Mouse (Mus musculus) MEL (cell line): ENCODE data around the gene Accsl. TPM values are rescaled to one million over a fixed set of nuclear protein-coding genes. Genes with fewer than 3 reads are reported as not detected.

Experiments used
- DNase-seq: peaks from one replicate; pipeline ENCODE4 v3.0.0; 2011; ENCODE audit warnings: low read depth, low spot score
- H3K27ac ChIP-seq: 2 replicates; pipeline ENCODE4 v1.5.1; 2012; ENCODE audit warnings: low read depth, mild to moderate bottlenecking, control low read depth, low read length, moderate library complexity; ENCODE audit not compliant: control insufficient read depth
- H3K27me3 ChIP-seq, 2 experiments: fragments of 150-350 bp in 1 of 2; sonication (generic) in 1 of 2; 2 replicates each; pipeline ENCODE4 v1.6.1; 2012; ENCODE audit warnings: low read length in 2 of 2, mild to moderate bottlenecking in 2 of 2, improper control_type of control experiment in 1 of 2, moderate library complexity in 1 of 2; ENCODE audit not compliant: insufficient read depth in 2 of 2, control insufficient read depth in 1 of 2
- H3K36me3 ChIP-seq, 2 experiments: 2 replicates each; pipeline ENCODE4 v1.6.1; 2012 to 2014; ENCODE audit warnings: low read length in 2 of 2, improper control_type of control experiment in 1 of 2, inconsistent platforms in 1 of 2, mild to moderate bottlenecking in 1 of 2; ENCODE audit not compliant: insufficient read depth in 2 of 2, control insufficient read depth in 1 of 2
- H3K4me1 ChIP-seq, 2 experiments: fragments of 150-350 bp in 1 of 2; sonication (generic) in 1 of 2; 2 replicates each; pipeline ENCODE4 v1.6.1; 2012; ENCODE audit warnings: low read length in 2 of 2, improper control_type of control experiment in 1 of 2, mild to moderate bottlenecking in 1 of 2; ENCODE audit not compliant: insufficient read depth in 2 of 2, control insufficient read depth in 1 of 2
- H3K4me3 ChIP-seq, 2 experiments: fragments of 150-350 bp in 1 of 2; sonication (generic) in 1 of 2; 2 replicates each; pipeline ENCODE4 v1.5.1; 2012; ENCODE audit warnings: low read depth in 2 of 2, low read length in 2 of 2, mild to moderate bottlenecking in 2 of 2, moderate library complexity in 2 of 2, control low read depth in 1 of 2, improper control_type of control experiment in 1 of 2; ENCODE audit not compliant: control insufficient read depth in 1 of 2, insufficient read depth in 1 of 2
- H3K79me2 ChIP-seq: 2 replicates; pipeline ENCODE4 v1.6.1; 2012; ENCODE audit warnings: mild to moderate bottlenecking, low read length, moderate library complexity; ENCODE audit not compliant: control insufficient read depth, poor library complexity, insufficient read depth
- H3K9ac ChIP-seq: 2 replicates; pipeline ENCODE4 v1.6.1; 2012; ENCODE audit warnings: low read depth, mild to moderate bottlenecking, control low read depth, low read length, moderate library complexity; ENCODE audit not compliant: control insufficient read depth, poor library complexity, severe bottlenecking
- H3K9me3 ChIP-seq: fragments of 150-350 bp; sonication (generic); replicated peaks from 2 replicates; pipeline ENCODE4 v1.6.1; 2012; ENCODE audit warnings: mild to moderate bottlenecking, low read length, improper control_type of control experiment, moderate library complexity; ENCODE audit not compliant: insufficient read depth
- BHLHE40 ChIP-seq: IDR thresholded peaks from 2 replicates; pipeline ENCODE4 v1.6.1; 2012; ENCODE audit warnings: low read depth, mild to moderate bottlenecking, inconsistent platforms, low read length, improper control_type of control experiment, borderline replicate concordance
- CTCF ChIP-seq, 3 experiments: IDR thresholded peaks in 2 of 3; conservative IDR thresholded peaks in 1 of 3; 2 replicates each; pipeline ENCODE4 v1.5.1; 2011 to 2012; ENCODE audit warnings: low read length in 3 of 3, low read depth in 2 of 3, mild to moderate bottlenecking in 2 of 3, improper control_type of control experiment in 1 of 3, inconsistent platforms in 1 of 3, mixed read lengths in 1 of 3, moderate library complexity in 1 of 3; ENCODE audit not compliant: control insufficient read depth in 1 of 3, insufficient read depth in 1 of 3, poor library complexity in 1 of 3, severe bottlenecking in 1 of 3
- GABPA ChIP-seq: IDR thresholded peaks from 2 replicates; pipeline ENCODE4 v1.6.1; 2012; ENCODE audit warnings: low read depth, mild to moderate bottlenecking, inconsistent platforms, low read length, improper control_type of control experiment, moderate library complexity
- JUND ChIP-seq: IDR thresholded peaks from 2 replicates; pipeline ENCODE4 v1.6.1; 2011; ENCODE audit warnings: low read depth, mild to moderate bottlenecking, improper control_type of control experiment, low read length
- KAT2A ChIP-seq: conservative IDR thresholded peaks from 2 replicates; pipeline ENCODE4 v1.6.1; 2012; ENCODE audit warnings: low read depth, low read length, improper control_type of control experiment, inconsistent platforms
- MAFK ChIP-seq: IDR thresholded peaks from 2 replicates; pipeline ENCODE4 v1.6.1; 2011; ENCODE audit warnings: low read depth, mild to moderate bottlenecking, low read length, improper control_type of control experiment, borderline replicate concordance
- MAX ChIP-seq: IDR thresholded peaks from 2 replicates; pipeline ENCODE4 v1.6.1; 2011; ENCODE audit warnings: low read length, improper control_type of control experiment
- MXI1 ChIP-seq: IDR thresholded peaks from 2 replicates; pipeline ENCODE4 v1.6.1; 2011; ENCODE audit warnings: mild to moderate bottlenecking, low read depth, low read length, improper control_type of control experiment
- NRF1 ChIP-seq: IDR thresholded peaks from 2 replicates; pipeline ENCODE4 v1.6.1; 2014; ENCODE audit warnings: low read depth, mild to moderate bottlenecking, inconsistent platforms, low read length, improper control_type of control experiment, moderate library complexity; ENCODE audit not compliant: poor library complexity, insufficient read depth, severe bottlenecking
- POLR2A ChIP-seq, 2 experiments: IDR thresholded peaks; 2 replicates each; pipeline ENCODE4 v1.6.1; 2011 to 2012; ENCODE audit warnings: low read length in 2 of 2, mild to moderate bottlenecking in 2 of 2, control low read depth in 1 of 2, improper control_type of control experiment in 1 of 2, low read depth in 1 of 2, moderate library complexity in 1 of 2; ENCODE audit not compliant: control insufficient read depth in 1 of 2, insufficient read depth in 1 of 2, poor library complexity in 1 of 2
- POLR2AphosphoS5 ChIP-seq: IDR thresholded peaks from 2 replicates; pipeline ENCODE4 v1.6.1; 2012; ENCODE audit warnings: low read depth, borderline replicate concordance, mild to moderate bottlenecking, inconsistent platforms, low read length, moderate library complexity, mixed read lengths
- RCOR1 ChIP-seq: IDR thresholded peaks from 2 replicates; pipeline ENCODE4 v1.6.1; 2012; ENCODE audit warnings: low read depth, mild to moderate bottlenecking, inconsistent platforms, low read length, improper control_type of control experiment
- TBP ChIP-seq: IDR thresholded peaks from 2 replicates; pipeline ENCODE4 v1.8.0; 2011; ENCODE audit warnings: low read depth, low read length, improper control_type of control experiment
- UBTF ChIP-seq: IDR thresholded peaks from 2 replicates; pipeline ENCODE4 v1.6.1; 2012; ENCODE audit warnings: low read depth, mild to moderate bottlenecking, inconsistent platforms, low read length, improper control_type of control experiment, moderate library complexity, borderline replicate concordance; ENCODE audit not compliant: insufficient read depth
- USF2 ChIP-seq, 2 experiments: IDR thresholded peaks; 2 replicates each; pipeline ENCODE4 v1.6.1; 2011 to 2012; ENCODE audit warnings: improper control_type of control experiment in 2 of 2, low read length in 2 of 2, borderline replicate concordance in 1 of 2, inconsistent platforms in 1 of 2, low read depth in 1 of 2, mild to moderate bottlenecking in 1 of 2; ENCODE audit not compliant: insufficient read depth in 1 of 2
- polyA plus RNA-seq, 2 experiments: library from polyadenylated mRNA; stranded (reverse) in 1 of 2; unstranded in 1 of 2; fragments of >175 nt in 1 of 2; fragments of >200 nt in 1 of 2; gene quantifications; 2 replicates each; pipeline versions ENCODE4 v1.2.1 to v1.2.4; 2012; ENCODE audit warnings: low replicate concordance in 2 of 2, low read depth in 1 of 2; ENCODE audit not compliant: insufficient read length in 2 of 2, insufficient read depth in 1 of 2, missing spikeins in 1 of 2
- total RNA-seq: library from RNA; depleted of rRNA; stranded (reverse); fragments of 300-350 nt; gene quantifications from 2 replicates; pipeline ENCODE4 v1.2.3, GENCODE M21; 2012

Gene Accsl
- total and polyA plus RNA-seq, 3 experiments, result not detected

DNA sequence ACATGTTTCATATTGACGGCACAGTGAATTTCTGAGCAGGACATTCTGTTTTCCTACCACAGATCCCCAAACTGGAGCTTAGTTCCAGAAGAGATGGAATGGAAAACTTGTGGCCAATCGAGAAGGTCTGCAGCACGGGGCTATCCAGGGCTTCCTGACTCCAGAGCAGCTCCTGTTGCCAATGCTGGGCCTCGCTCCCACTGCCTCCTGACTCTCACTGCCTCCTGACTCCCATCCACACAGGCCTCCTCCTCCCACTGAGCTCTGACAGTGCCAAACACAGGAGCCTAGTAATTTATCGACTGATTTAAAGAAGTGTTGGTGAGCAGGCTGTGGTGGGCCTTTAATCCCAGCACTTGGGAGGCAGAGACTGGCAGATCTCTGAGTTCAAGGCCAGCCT is 60.9 kb downstream of the Accsl start:
- Histone ChIP-seq H3K27me3 (no peaks in the 10 kb centered on the region), H3K9me3 (no peaks in the 10 kb centered on the region), H3K4me3 (no peak overlapping the region), H3K4me1 (peaks cover 4 to 6% of the 10 kb centered on the region in 2 experiments), H3K36me3 (peaks cover 3 to 9% of the 10 kb centered on the region in 2 experiments; a peak in 3 of 4 replicates), H3K79me2 (no peaks in the 10 kb centered on the region), H3K9ac (no peak overlapping the region), H3K27ac (no peak overlapping the region)
- DNase-seq, result no peak
- no peak for TF ChIP-seq MAX
- no peak for TF ChIP-seq CTCF (IDR thresholded peaks at IDR 0.05 in 2 of 3, conservative IDR thresholded peaks at IDR 0.05 in 1 of 3; ENCODE audit: control insufficient read depth in 1 of 3, insufficient read depth in 1 of 3, low read depth in 2 of 3, low read length in 3 of 3, poor library complexity in 1 of 3, severe bottlenecking in 1 of 3)
- no peak for TF ChIP-seq TBP
- no peak for TF ChIP-seq POLR2AphosphoS5
- TF ChIP-seq UBTF, result no peak
- no peak for TF ChIP-seq GABPA
- TF ChIP-seq USF2 (IDR thresholded peaks at IDR 0.05; ENCODE audit: borderline replicate concordance in 1 of 2, insufficient read depth in 1 of 2, low read depth in 1 of 2, low read length in 2 of 2), result no peak
- no peak for TF ChIP-seq MXI1
- TF ChIP-seq JUND, result no peak
- TF ChIP-seq RCOR1, result no peak
- TF ChIP-seq KAT2A, result no peak
- no peak for TF ChIP-seq POLR2A (IDR thresholded peaks at IDR 0.05; ENCODE audit: control insufficient read depth in 1 of 2, insufficient read depth in 1 of 2, low read depth in 1 of 2, low read length in 2 of 2, poor library complexity in 1 of 2)

DNA sequence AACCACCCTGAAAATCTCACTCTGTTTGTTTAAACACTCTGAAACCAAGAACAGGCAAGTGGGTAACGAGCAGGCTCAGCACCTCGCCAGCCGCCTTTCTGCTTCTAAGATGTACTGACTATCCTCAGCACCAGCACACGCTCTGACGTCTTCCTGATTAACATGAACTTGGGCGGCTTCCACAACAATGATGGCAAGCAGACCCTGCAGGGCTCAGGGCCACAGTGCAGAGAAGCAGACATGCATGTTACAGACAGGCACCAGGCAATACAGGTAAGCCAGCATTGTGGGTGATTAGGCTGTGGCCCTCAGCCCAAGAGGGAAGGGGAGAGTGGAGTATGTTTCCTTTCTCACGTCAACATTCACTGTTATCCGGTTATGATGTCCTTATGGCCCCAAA is 61.5 kb downstream of the Accsl start:
- H3K79me2 ChIP-seq, result no peaks in the 10 kb centered on the region
- TF ChIP-seq MAFK (no peak), KAT2A (no peak), BHLHE40 (no peak), NRF1 (no peak)
- no peak overlapping the region for H3K4me3 ChIP-seq
- peaks cover 5 to 9% of the 10 kb centered on the region in 2 experiments for H3K4me1 ChIP-seq
- no peak overlapping the region for H3K9ac ChIP-seq
- H3K36me3 ChIP-seq, result peaks cover 3 to 13% of the 10 kb centered on the region in 2 experiments; a peak in 3 of 4 replicates
- DNase-seq, result no peak
- no peaks in the 10 kb centered on the region for H3K9me3 ChIP-seq
- H3K27ac ChIP-seq, result no peak overlapping the region
- no peaks in the 10 kb centered on the region for H3K27me3 ChIP-seq
